Mouse (Mus musculus): ENCODE measurements around the gene Suv39h2.

GRCm38 (mm10) chr2:3499543-3499942 is 24.7 kb upstream of the Suv39h2 start:
- TF ChIP-seq POLR2A (IDR thresholded peaks at IDR 0.05; ENCODE audit: control insufficient read depth, low read depth, low read length) (no peak), CTCF (IDR thresholded peaks at IDR 0.05; ENCODE audit: control insufficient read depth, insufficient read depth, insufficient replicate concordance, low read depth, low read length) (no peak)
